Mouse (Mus musculus): ENCODE measurements around the gene Impdh1.

GRCm38 (mm10) chr6:29200496-29200895 lies 15.7 kb downstream of the Impdh1 start:
- TF ChIP-seq CTCF (IDR thresholded peaks at IDR 0.05; ENCODE audit: insufficient read depth, low read length) = no peak
- TF ChIP-seq POLR2A (IDR thresholded peaks at IDR 0.05; ENCODE audit: borderline replicate concordance, extremely low read depth, low read depth, low read length) = no peak
